Mouse (Mus musculus) forebrain, embryonic 11.5 days (tissue): Measurements from ENCODE around the gene Ints6. TPM values are rescaled to one million over a fixed set of nuclear protein-coding genes. Genes with fewer than 3 reads are reported as not detected.

Source experiments
- ATAC-seq: fragments of 200-750 bp; cut with Nextera tagmentation; replicated peaks from 2 replicates; pipeline ENCODE4 v1.8.0; 2017; ENCODE audit warnings: moderate TSS enrichment; ENCODE audit not compliant: low FRiP score
- DNase-seq: peaks from one replicate; pipeline ENCODE4 v3.0.0-alpha.2; 2017; ENCODE audit warnings: low spot score
- H3K27ac ChIP-seq: fragments of 300-500 bp; sonication (generic); 2 replicates; pipeline ENCODE4 v1.5.1; 2014; ENCODE audit warnings: low read depth, low read length
- H3K27me3 ChIP-seq: fragments of 300-500 bp; sonication (generic); 2 replicates; pipeline ENCODE4 v1.6.1; 2014; ENCODE audit warnings: mild to moderate bottlenecking, low read length, mixed read lengths; ENCODE audit not compliant: control insufficient read depth, insufficient read depth
- H3K36me3 ChIP-seq: fragments of 300-500 bp; sonication (generic); 2 replicates; pipeline ENCODE4 v1.6.1; 2014; ENCODE audit warnings: mild to moderate bottlenecking, low read length, moderate library complexity, mixed read lengths; ENCODE audit not compliant: control insufficient read depth, insufficient read depth
- H3K4me1 ChIP-seq: fragments of 300-500 bp; sonication (generic); replicated peaks from 2 replicates; pipeline ENCODE4 v1.6.1; 2014; ENCODE audit warnings: low read length, mixed read lengths; ENCODE audit not compliant: control insufficient read depth, insufficient read depth
- H3K4me2 ChIP-seq: fragments of 300-500 bp; sonication (generic); 2 replicates; pipeline ENCODE4 v1.6.1; 2014; ENCODE audit warnings: low read depth, mild to moderate bottlenecking, low read length, moderate library complexity, mixed read lengths; ENCODE audit not compliant: severe bottlenecking
- H3K4me3 ChIP-seq: fragments of 300-500 bp; sonication (generic); 2 replicates; pipeline ENCODE4 v1.5.1; 2014; ENCODE audit warnings: low read depth, low read length
- H3K9ac ChIP-seq: fragments of 300-500 bp; sonication (generic); 2 replicates; pipeline ENCODE4 v1.6.1; 2014; ENCODE audit warnings: low read length
- H3K9me3 ChIP-seq: fragments of 300-500 bp; sonication (generic); 2 replicates; pipeline ENCODE4 v1.6.1; 2016; ENCODE audit warnings: low read length, mixed read lengths; ENCODE audit not compliant: control insufficient read depth
- WGBS: fragments of 180-500 bp; shearing (Covaris S2); extraction: QIAGEN DNeasy Blood & Tissue Kit; methylation state at CpG from one replicate; pipeline ENCODE4 v1.1.7; 2014; 5-methylcytosine and 5-hydroxymethylcytosine counted together
- polyA plus RNA-seq: library from polyadenylated mRNA; unstranded; fragments of >200 nt; fragmentation: Nextera tagmentation; extraction: Ambion mirVana; gene quantifications from 2 replicates; pipeline ENCODE4 v1.2.1, GENCODE M21; 2014

Gene Ints6
- polyA plus RNA-seq, 1 experiment from 2014 or later, result 34.3 TPM

- H3K4me3 ChIP-seq, result no peak overlapping the region
- no peaks in the 10 kb centered on the region for H3K36me3 ChIP-seq
- no peaks in the 10 kb centered on the region for H3K27me3 ChIP-seq
- no peak overlapping the region for H3K9ac ChIP-seq
- DNase-seq (no peak), ATAC-seq (no peak)
- no peaks in the 10 kb centered on the region for H3K9me3 ChIP-seq
- no peak overlapping the region for H3K27ac ChIP-seq
- 87% methylated on average over 5 of the region's 5 CpGs for WGBS
- no peaks in the 10 kb centered on the region for H3K4me1 ChIP-seq
- no peak overlapping the region for H3K4me2 ChIP-seq
Observed at GRCm38 (mm10) chr14:62782981-62783380, 22.0 kb upstream of the Ints6 start.

- Histone ChIP-seq H3K9ac (no peak overlapping the region), H3K9me3 (no peaks in the 10 kb centered on the region), H3K4me2 (no peak overlapping the region), H3K4me3 (no peak overlapping the region), H3K27ac (no peak overlapping the region), H3K36me3 (no peaks in the 10 kb centered on the region), H3K4me1 (no peaks in the 10 kb centered on the region), H3K27me3 (no peaks in the 10 kb centered on the region)
- 90% methylated on average over 9 of the region's 9 CpGs for WGBS
- ATAC-seq, result no peak
- DNase-seq, result no peak
Observed at GRCm38 (mm10) chr14:62780520-62781316, 19.7 kb upstream of the Ints6 start.

GRCm38 (mm10) chr14:62778095-62778494, 17.1 kb upstream of the Ints6 start:
- Histone ChIP-seq H3K9ac (no peak overlapping the region), H3K4me2 (no peak overlapping the region), H3K36me3 (no peaks in the 10 kb centered on the region), H3K27ac (no peak overlapping the region), H3K9me3 (no peaks in the 10 kb centered on the region), H3K4me1 (no peaks in the 10 kb centered on the region), H3K27me3 (no peaks in the 10 kb centered on the region), H3K4me3 (no peak overlapping the region)
- DNase-seq (no peak), ATAC-seq (no peak)
- 94% methylated on average over 9 of the region's 9 CpGs for WGBS

- DNase-seq (no peak), ATAC-seq (no peak)
- Histone ChIP-seq H3K4me3 (no peak overlapping the region), H3K27ac (no peak overlapping the region), H3K27me3 (no peaks in the 10 kb centered on the region), H3K9me3 (no peaks in the 10 kb centered on the region), H3K4me2 (no peak overlapping the region), H3K36me3 (no peaks in the 10 kb centered on the region), H3K4me1 (no peaks in the 10 kb centered on the region), H3K9ac (no peak overlapping the region)
- 83% methylated on average over 3 of the region's 3 CpGs for WGBS
Observed at GRCm38 (mm10) chr14:62775034-62775433, 14.1 kb upstream of the Ints6 start.

- H3K36me3 ChIP-seq, result no peaks in the 10 kb centered on the region
- no peak overlapping the region for H3K27ac ChIP-seq
- H3K9me3 ChIP-seq, result no peaks in the 10 kb centered on the region
- H3K27me3 ChIP-seq, result no peaks in the 10 kb centered on the region
- H3K4me1 ChIP-seq, result no peaks in the 10 kb centered on the region
- no peak overlapping the region for H3K4me2 ChIP-seq
- no peak for DNase-seq
- H3K9ac ChIP-seq, result no peak overlapping the region
- no peak for ATAC-seq
- WGBS, result 94% methylated on average over 3 of the region's 3 CpGs
- H3K4me3 ChIP-seq, result no peak overlapping the region
Observed at GRCm38 (mm10) chr14:62774246-62774645, 13.3 kb upstream of the Ints6 start.

GRCm38 (mm10) chr14:62773766-62774165, 12.8 kb upstream of the Ints6 start:
- Histone ChIP-seq H3K4me2 (no peak overlapping the region), H3K27ac (no peak overlapping the region), H3K36me3 (no peaks in the 10 kb centered on the region), H3K4me3 (no peak overlapping the region), H3K27me3 (no peaks in the 10 kb centered on the region), H3K4me1 (no peaks in the 10 kb centered on the region), H3K9me3 (no peaks in the 10 kb centered on the region), H3K9ac (no peak overlapping the region)
- DNase-seq, result no peak
- ATAC-seq, result no peak
- WGBS, result 87% methylated on average over 6 of the region's 6 CpGs

GRCm38 (mm10) chr14:62765398-62765797, 4.4 kb upstream of the Ints6 start:
- Histone ChIP-seq H3K27ac (no peak overlapping the region), H3K9ac (no peak overlapping the region), H3K4me1 (no peaks in the 10 kb centered on the region), H3K4me2 (no peak overlapping the region), H3K4me3 (no peak overlapping the region), H3K36me3 (no peaks in the 10 kb centered on the region), H3K27me3 (no peaks in the 10 kb centered on the region), H3K9me3 (no peaks in the 10 kb centered on the region)
- ATAC-seq (no peak), DNase-seq (no peak)
- 84% methylated on average over 2 of the region's 2 CpGs for WGBS

GRCm38 (mm10) chr14:62764371-62764770, 3.4 kb upstream of the Ints6 start:
- no peaks in the 10 kb centered on the region for H3K36me3 ChIP-seq
- 83% methylated on average over 5 of the region's 5 CpGs for WGBS
- no peaks in the 10 kb centered on the region for H3K27me3 ChIP-seq
- ATAC-seq (no peak), DNase-seq (no peak)
- H3K9ac ChIP-seq, result no peak overlapping the region
- H3K4me3 ChIP-seq, result no peak overlapping the region
- H3K4me2 ChIP-seq, result no peak overlapping the region
- no peak overlapping the region for H3K27ac ChIP-seq
- H3K4me1 ChIP-seq, result peaks cover under 1% of the 10 kb centered on the region; the same call in 1 of the 2 replicates
- H3K9me3 ChIP-seq, result no peaks in the 10 kb centered on the region

- Histone ChIP-seq H3K4me2 (peak overlapping the region; percentile 62), H3K27me3 (no peaks in the 10 kb centered on the region), H3K27ac (peak overlapping the region; percentile 92), H3K9ac (peak overlapping the region; percentile 74), H3K4me3 (peak overlapping the region; percentile 94), H3K4me1 (peaks cover 2% of the 10 kb centered on the region; the same call in 1 of the 2 replicates), H3K36me3 (no peaks in the 10 kb centered on the region), H3K9me3 (no peaks in the 10 kb centered on the region)
- peak; percentile 50 for DNase-seq
- ATAC-seq, result no peak
- 5% methylated on average over 11 of the region's 11 CpGs for WGBS
Observed at GRCm38 (mm10) chr14:62761943-62762342, 974 bp upstream of the Ints6 start.
